Mouse (Mus musculus) intestine, embryonic 16.5 days (tissue): ENCODE data around the gene Clcn2. TPM values are rescaled to one million over a fixed set of nuclear protein-coding genes. Genes with fewer than 3 reads are reported as not detected.
"Not testable (repeated sequence)": the region's sequence is repeated elsewhere in the genome, so short reads cannot be mapped to it uniquely, and the experiment has no call there.

ENCODE experiments used
- ATAC-seq: fragments of 200-750 bp; cut with Nextera tagmentation; 2 replicates; pipeline ENCODE4 v1.8.0; 2017; ENCODE audit warnings: moderate TSS enrichment, moderate library complexity
- H3K27ac ChIP-seq: fragments of 300-500 bp; sonication (generic); 2 replicates; pipeline ENCODE4 v1.5.1; 2014; ENCODE audit warnings: mild to moderate bottlenecking, low read length
- H3K27me3 ChIP-seq: fragments of 300-500 bp; sonication (generic); replicated peaks from 2 replicates; pipeline ENCODE4 v1.6.1; 2014; ENCODE audit warnings: low read length, control low read depth, mixed read lengths; ENCODE audit not compliant: control insufficient read depth, insufficient read depth
- H3K36me3 ChIP-seq: fragments of 300-500 bp; sonication (generic); 2 replicates; pipeline ENCODE4 v1.6.1; 2014; ENCODE audit warnings: low read length, control low read depth; ENCODE audit not compliant: control insufficient read depth, insufficient read depth
- H3K4me1 ChIP-seq: fragments of 300-500 bp; sonication (generic); 2 replicates; pipeline ENCODE4 v1.6.1; 2014; ENCODE audit warnings: low read length, control low read depth, mixed read lengths; ENCODE audit not compliant: control insufficient read depth, insufficient read depth
- H3K4me2 ChIP-seq: fragments of 300-500 bp; sonication (generic); 2 replicates; pipeline ENCODE4 v1.6.1; 2014; ENCODE audit warnings: low read depth, low read length, control low read depth
- H3K4me3 ChIP-seq: fragments of 300-500 bp; sonication (generic); 2 replicates; pipeline ENCODE4 v1.5.1; 2014; ENCODE audit warnings: mild to moderate bottlenecking, low read length
- H3K9ac ChIP-seq: fragments of 300-500 bp; sonication (generic); 2 replicates; pipeline ENCODE4 v1.6.1; 2014; ENCODE audit warnings: low read depth, low read length
- H3K9me3 ChIP-seq: fragments of 300-500 bp; sonication (generic); 2 replicates; pipeline ENCODE4 v1.6.1; 2016; ENCODE audit warnings: low read length, control low read depth; ENCODE audit not compliant: control insufficient read depth
- WGBS: fragments of 180-500 bp; shearing (Covaris S2); extraction: QIAGEN DNeasy Blood & Tissue Kit; methylation state at CpG from one replicate; pipeline ENCODE4 v1.1.7; 2014; 5-methylcytosine and 5-hydroxymethylcytosine counted together
- polyA plus RNA-seq: library from polyadenylated mRNA; unstranded; fragments of >200 nt; fragmentation: Nextera tagmentation; extraction: Ambion mirVana; gene quantifications from 2 replicates; pipeline ENCODE4 v1.2.1, GENCODE M21; 2015

Gene Clcn2
- polyA plus RNA-seq, 1 experiment from 2014 or later, result 13.1 TPM

GRCm38 (mm10) chr16:20675213-20675612, 42.3 kb downstream of the Clcn2 start:
- H3K27me3 ChIP-seq, result no peaks in the 10 kb centered on the region
- peak overlapping the region; percentile 96; the same call in 1 of the 2 replicates for H3K4me2 ChIP-seq
- no peak for ATAC-seq
- H3K9ac ChIP-seq, result peak overlapping the region; percentile 89; the same call in 1 of the 2 replicates
- H3K4me3 ChIP-seq, result no peak overlapping the region
- no peak overlapping the region for H3K27ac ChIP-seq
- WGBS, result 92% methylated on average over 6 of the region's 6 CpGs
- no peaks in the 10 kb centered on the region for H3K9me3 ChIP-seq
- H3K4me1 ChIP-seq, result peaks cover 28% of the 10 kb centered on the region
- H3K36me3 ChIP-seq, result peaks cover 33% of the 10 kb centered on the region

- Histone ChIP-seq H3K27ac (peak overlapping the region; percentile 84), H3K4me3 (peak overlapping the region; percentile 63), H3K9ac (peak overlapping the region; percentile 89), H3K27me3 (no peaks in the 10 kb centered on the region), H3K4me2 (peak overlapping the region; percentile 96), H3K9me3 (no peaks in the 10 kb centered on the region), H3K36me3 (peaks cover 23% of the 10 kb centered on the region), H3K4me1 (peaks cover 28% of the 10 kb centered on the region)
- WGBS, result 6% methylated on average over 14 of the region's 14 CpGs
- ATAC-seq, result peak; percentile 75
These were observed 43.7 kb downstream of the Clcn2 start for GRCm38 (mm10) chr16:20673706-20674303.

- no peaks in the 10 kb centered on the region for H3K9me3 ChIP-seq
- 2% methylated on average over 64 of the region's 78 CpGs for WGBS
- peaks cover 28% of the 10 kb centered on the region for H3K4me1 ChIP-seq
- peak overlapping the region; percentile 96 for H3K4me2 ChIP-seq
- peak overlapping the region; percentile 63 for H3K4me3 ChIP-seq
- H3K27ac ChIP-seq, result peak overlapping the region; percentile 84
- peaks cover 17% of the 10 kb centered on the region for H3K36me3 ChIP-seq
- ATAC-seq, result peak; percentile 77
- peak overlapping the region; percentile 89 for H3K9ac ChIP-seq
- no peaks in the 10 kb centered on the region for H3K27me3 ChIP-seq
These were observed 44.4 kb downstream of the Clcn2 start for GRCm38 (mm10) chr16:20672965-20673705.

- H3K4me2 ChIP-seq, result peak overlapping the region; percentile 62
- ATAC-seq, result peak; percentile 91
- H3K9ac ChIP-seq, result peak overlapping the region; percentile 89
- peak overlapping the region; percentile 84 for H3K27ac ChIP-seq
- H3K4me3 ChIP-seq, result peak overlapping the region; percentile 63
- no peaks in the 10 kb centered on the region for H3K9me3 ChIP-seq
- peaks cover 24% of the 10 kb centered on the region for H3K4me1 ChIP-seq
- peaks cover 13% of the 10 kb centered on the region for H3K36me3 ChIP-seq
- WGBS, result under 1% methylated on average over 37 of the region's 38 CpGs
- H3K27me3 ChIP-seq, result no peaks in the 10 kb centered on the region
These were observed 45.0 kb downstream of the Clcn2 start for GRCm38 (mm10) chr16:20672500-20672902.

GRCm38 (mm10) chr16:20671886-20672285, 45.7 kb downstream of the Clcn2 start:
- no peak overlapping the region for H3K9ac ChIP-seq
- ATAC-seq, result no peak
- 18% methylated on average over 6 of the region's 6 CpGs for WGBS
- H3K36me3 ChIP-seq, result peaks cover 9% of the 10 kb centered on the region; the same call in 1 of the 2 replicates
- H3K4me3 ChIP-seq, result no peak overlapping the region; the same call in 1 of the 2 replicates
- H3K4me2 ChIP-seq, result peak overlapping the region; percentile 62; the same call in 1 of the 2 replicates
- peak overlapping the region; percentile 65; the same call in 1 of the 2 replicates for H3K27ac ChIP-seq
- H3K4me1 ChIP-seq, result peaks cover 21% of the 10 kb centered on the region
- H3K9me3 ChIP-seq, result no peaks in the 10 kb centered on the region
- no peaks in the 10 kb centered on the region for H3K27me3 ChIP-seq

- Histone ChIP-seq H3K4me3 (no peak overlapping the region), H3K9me3 (no peaks in the 10 kb centered on the region), H3K27me3 (no peaks in the 10 kb centered on the region), H3K4me1 (peaks cover 21% of the 10 kb centered on the region), H3K36me3 (peaks cover 5% of the 10 kb centered on the region; the same call in 1 of the 2 replicates), H3K27ac (no peak overlapping the region), H3K4me2 (no peak overlapping the region), H3K9ac (no peak overlapping the region)
- ATAC-seq, result no peak
- 87% methylated on average over 3 of the region's 3 CpGs for WGBS
These were observed 47.3 kb downstream of the Clcn2 start for GRCm38 (mm10) chr16:20670291-20670690.

- ATAC-seq, result not testable (repeated sequence)
These were observed 49.5 kb downstream of the Clcn2 start, which contains the start of gene Eif4g1 for GRCm38 (mm10) chr16:20668013-20668412. Gene Eif4g1, plus strand, starts transcription at chr16:20668313.

GRCm38 (mm10) chr16:20657661-20658060, 59.9 kb downstream of the Clcn2 start:
- H3K9me3 ChIP-seq, result no peaks in the 10 kb centered on the region
- H3K27ac ChIP-seq, result no peak overlapping the region
- WGBS, result 90% methylated on average over 4 of the region's 4 CpGs
- no peak for ATAC-seq
- peaks cover 3% of the 10 kb centered on the region for H3K4me1 ChIP-seq
- H3K36me3 ChIP-seq, result peaks cover 13% of the 10 kb centered on the region; the same call in 1 of the 2 replicates
- no peak overlapping the region for H3K9ac ChIP-seq
- H3K4me2 ChIP-seq, result no peak overlapping the region
- no peaks in the 10 kb centered on the region for H3K27me3 ChIP-seq
- H3K4me3 ChIP-seq, result no peak overlapping the region

More at GRCm38 (mm10) chr16:20668013-20668412, 49.5 kb downstream of the Clcn2 start, which contains the start of gene Eif4g1:
- not testable (repeated sequence) for H3K4me3 ChIP-seq, H3K4me2 ChIP-seq, H3K36me3 ChIP-seq, H3K27ac ChIP-seq, H3K9me3 ChIP-seq, H3K9ac ChIP-seq, H3K4me1 ChIP-seq, H3K27me3 ChIP-seq
- WGBS, result 99% methylated on average over 3 of the region's 6 CpGs

- Histone ChIP-seq H3K4me3 (no peak overlapping the region), H3K4me1 (peaks cover 12% of the 10 kb centered on the region), H3K4me2 (no peak overlapping the region), H3K27ac (no peak overlapping the region), H3K9ac (no peak overlapping the region), H3K27me3 (no peaks in the 10 kb centered on the region), H3K9me3 (no peaks in the 10 kb centered on the region), H3K36me3 (peaks cover 4% of the 10 kb centered on the region; the same call in 1 of the 2 replicates)
- no peak for ATAC-seq
- 52% methylated on average over 2 of the region's 2 CpGs for WGBS
These were observed 64.2 kb downstream of the Clcn2 start for GRCm38 (mm10) chr16:20653315-20653714.
